Mouse (Mus musculus) heart, adult 2 months (tissue): Measurements from ENCODE around the gene Anks6.
A peak's percentile ranks its signal among the peaks of the same experiment; 100 is the strongest.

Experiments used
- CTCF ChIP-seq: fragments of 200-600 bp; IDR thresholded peaks from 2 replicates; pipeline ENCODE4 v1.8.1; 2022; ENCODE audit warnings: antibody characterized with exemption, mild to moderate bottlenecking, moderate library complexity
- EP300 ChIP-seq: fragments of 200-500 bp; IDR thresholded peaks from 2 replicates; pipeline ENCODE4 v1.6.1; 2011; ENCODE audit warnings: low read depth, low read length, control low read depth; ENCODE audit not compliant: insufficient read depth
- POLR2A ChIP-seq: fragments of 200-500 bp; IDR thresholded peaks from 2 replicates; pipeline ENCODE4 v1.6.1; 2011; ENCODE audit warnings: mild to moderate bottlenecking, low read depth, low read length, control low read depth; ENCODE audit not compliant: insufficient read depth

DNA sequence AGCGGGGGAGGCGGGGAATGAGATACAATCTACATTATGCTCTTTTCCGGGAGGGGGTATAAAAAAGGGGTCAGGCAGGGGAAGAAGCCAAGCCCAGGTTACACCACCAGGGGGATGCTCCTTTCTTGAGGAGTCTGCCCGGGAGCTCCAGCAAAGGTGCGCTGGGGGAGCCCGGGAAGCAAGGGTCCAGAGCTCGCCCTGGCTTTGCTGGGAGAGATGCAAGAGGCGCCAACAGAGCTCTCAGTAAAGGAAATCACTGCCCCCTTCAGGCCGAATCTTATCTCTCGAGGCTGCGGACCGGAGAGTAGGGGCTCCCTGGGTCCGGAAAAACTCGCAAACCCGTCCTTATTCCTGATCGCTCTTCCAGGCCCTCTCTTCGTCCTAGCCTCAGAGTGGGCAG lies 67.4 kb downstream of the Anks6 start:
- TF ChIP-seq POLR2A (no peak), CTCF (peak; percentile 42), EP300 (no peak)
